In the genomic region with DNA sequence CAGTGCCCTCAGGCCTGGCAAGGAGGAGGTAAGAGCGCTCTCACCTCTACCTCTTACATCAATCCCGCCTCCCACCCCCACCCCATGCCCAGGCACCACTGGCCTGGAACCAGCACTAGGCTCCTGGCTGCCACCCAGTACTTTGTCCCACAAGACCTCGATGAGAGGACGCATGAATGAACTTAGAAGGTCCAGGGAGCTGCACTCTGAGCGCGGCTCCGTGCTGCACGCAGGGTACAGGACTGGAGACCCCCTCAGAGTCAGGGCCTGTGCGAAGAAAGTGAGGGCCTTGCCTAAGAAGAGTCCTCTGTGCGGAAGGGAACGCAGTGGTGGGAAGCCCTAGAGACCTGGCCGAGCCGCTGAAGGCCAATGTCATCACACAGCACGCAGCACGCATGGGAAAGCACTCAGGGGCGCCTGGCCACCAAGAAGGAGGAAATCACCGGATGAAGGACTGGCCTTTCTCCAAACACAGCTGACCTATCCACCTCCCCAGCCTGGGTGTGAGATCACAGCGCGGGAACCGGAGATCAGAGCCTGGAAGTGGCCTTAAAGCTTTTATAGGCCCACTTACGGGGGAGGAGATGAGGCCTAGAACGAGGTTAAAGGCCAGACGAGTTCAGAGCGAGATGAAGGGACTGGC, we compare ENCODE assay signal across 8 mouse cellular contexts. TPM values are rescaled to one million over a fixed set of nuclear protein-coding genes. Genes with fewer than 3 reads are reported as not detected.
DNase-seq lines count a peak whose midpoint lies in the region; ATAC-seq and TF ChIP-seq lines count a peak whose summit lies in the region.

No protein-coding gene starts in this region.

- H3K27ac ChIP-seq in forebrain, embryonic 13.5 days = no peak overlapping the region
- H3K27ac ChIP-seq in forebrain, embryonic 11.5 days (ENCODE audit: low read depth, low read length) = no peak overlapping the region
- peak overlapping the region; percentile 80 for H3K27ac ChIP-seq in gastrocnemius, adult 2 months
- peak overlapping the region; percentile 56; the same call in 1 of the 2 replicates for H3K27ac ChIP-seq in intestine, embryonic 15.5 days
- peak overlapping the region; percentile 99 for H3K27ac ChIP-seq in liver, embryonic 14.5 days

- WGBS in forebrain, embryonic 13.5 days = 79% methylated on average over 24 of the region's 24 CpGs
- WGBS in forebrain, embryonic 11.5 days = 79% methylated on average over 24 of the region's 24 CpGs
- WGBS in intestine, embryonic 15.5 days = 53% methylated on average over 24 of the region's 24 CpGs
- WGBS in liver, embryonic 14.5 days (ENCODE audit: insufficient replicate concordance) = 58% methylated on average over 24 of the region's 24 CpGs

- no peak for TF ChIP-seq EP300 in liver, embryonic 14.5 days (IDR thresholded peaks at IDR 0.05; ENCODE audit: low read depth)

- H3K4me3 ChIP-seq in forebrain, embryonic 13.5 days = no peak overlapping the region
- no peak overlapping the region for H3K4me3 ChIP-seq in forebrain, embryonic 11.5 days (ENCODE audit: low read depth, low read length)
- H3K4me3 ChIP-seq in gastrocnemius, adult 2 months = peak overlapping the region; percentile 95
- 0 out of 2 replicates have a peak overlapping the region, but pooled peaks have one; percentile 5 for H3K4me3 ChIP-seq in intestine, embryonic 15.5 days (replicated peaks)
- H3K4me3 ChIP-seq in liver, embryonic 14.5 days (ENCODE audit: insufficient read depth in 1 of 2, low read depth in 2 of 2, low read length in 2 of 2) = peak overlapping the region; percentile 58 to 86

- H3K4me2 ChIP-seq in forebrain, embryonic 13.5 days = 0 out of 2 replicates have a peak overlapping the region, but pooled peaks have one; percentile 2
- no peak overlapping the region; the same call in 1 of the 2 replicates for H3K4me2 ChIP-seq in forebrain, embryonic 11.5 days (ENCODE audit: low read depth, low read length, severe bottlenecking)
- H3K4me2 ChIP-seq in intestine, embryonic 15.5 days (replicated peaks) = peak overlapping the region; percentile 92
- H3K4me2 ChIP-seq in liver, embryonic 14.5 days (ENCODE audit: low read depth) = peak overlapping the region; percentile 99

- peaks cover 18% of the 10 kb centered on the region for H3K4me1 ChIP-seq in forebrain, embryonic 13.5 days
- H3K4me1 ChIP-seq in forebrain, embryonic 11.5 days (replicated peaks; ENCODE audit: control insufficient read depth, insufficient read depth, low read length) = peaks cover 4% of the 10 kb centered on the region; the same call in 1 of the 2 replicates
- peaks cover 50% of the 10 kb centered on the region for H3K4me1 ChIP-seq in intestine, embryonic 15.5 days (replicated peaks)
- peaks cover 55 to 73% of the 10 kb centered on the region in 2 experiments for H3K4me1 ChIP-seq in liver, embryonic 14.5 days (replicated peaks; ENCODE audit: control insufficient read depth in 2 of 2, insufficient read depth in 2 of 2, low read length in 1 of 2)

- no peak for DNase-seq in forebrain, embryonic 11.5 days (ENCODE audit: low spot score)
- peak; percentile 75 for DNase-seq in gastrocnemius, adult 2 months
- DNase-seq in liver, embryonic 14.5 days (ENCODE audit: low read depth in 3 of 3, low spot score in 3 of 3) = no peak
- DNase-seq in cerebellum, postnatal 25 days = no peak
- DNase-seq in ovary, postnatal 10 days (ENCODE audit: low spot score) = no peak
- DNase-seq in layer of hippocampus, adult 9-10 months (ENCODE audit: low spot score) = no peak

- ATAC-seq in forebrain, embryonic 13.5 days = no peak
- ATAC-seq in forebrain, embryonic 11.5 days (replicated peaks; ENCODE audit: low FRiP score) = no peak
- no peak for ATAC-seq in intestine, embryonic 15.5 days
- ATAC-seq in liver, embryonic 14.5 days (ENCODE audit: insufficient read depth) = no peak

- intact Hi-C loops in gastrocnemius, adult 2 months (cut with DNase I) = no loop called here

- peaks cover 43% of the 10 kb centered on the region for H3K27me3 ChIP-seq in forebrain, embryonic 13.5 days
- peaks cover 22% of the 10 kb centered on the region for H3K27me3 ChIP-seq in forebrain, embryonic 11.5 days (ENCODE audit: control insufficient read depth, insufficient read depth, low read length)
- H3K27me3 ChIP-seq in intestine, embryonic 15.5 days (replicated peaks) = no peaks in the 10 kb centered on the region
- no peaks in the 10 kb centered on the region for H3K27me3 ChIP-seq in liver, embryonic 14.5 days (ENCODE audit: control insufficient read depth, insufficient read depth, low read length)

- no peaks in the 10 kb centered on the region for H3K36me3 ChIP-seq in forebrain, embryonic 13.5 days (ENCODE audit: poor library complexity, severe bottlenecking)
- no peaks in the 10 kb centered on the region for H3K36me3 ChIP-seq in forebrain, embryonic 11.5 days (ENCODE audit: control insufficient read depth, insufficient read depth, low read length)
- no peaks in the 10 kb centered on the region for H3K36me3 ChIP-seq in intestine, embryonic 15.5 days
- H3K36me3 ChIP-seq in liver, embryonic 14.5 days (replicated peaks; ENCODE audit: control insufficient read depth, insufficient read depth, low read depth) = peaks cover 33% of the 10 kb centered on the region

- H3K9me3 ChIP-seq in forebrain, embryonic 13.5 days (replicated peaks) = no peaks in the 10 kb centered on the region
- H3K9me3 ChIP-seq in forebrain, embryonic 11.5 days (ENCODE audit: control insufficient read depth, low read length) = no peaks in the 10 kb centered on the region
- H3K9me3 ChIP-seq in intestine, embryonic 15.5 days = no peaks in the 10 kb centered on the region
- H3K9me3 ChIP-seq in liver, embryonic 14.5 days (ENCODE audit: control insufficient read depth, low read length) = no peaks in the 10 kb centered on the region

- TF ChIP-seq CTCF in gastrocnemius, adult 2 months (IDR thresholded peaks at IDR 0.05) = no peak
- TF ChIP-seq CTCF in liver, embryonic 14.5 days (IDR thresholded peaks at IDR 0.05; ENCODE audit: low read depth) = no peak

- no peak overlapping the region; the same call in 1 of the 2 replicates for H3K9ac ChIP-seq in forebrain, embryonic 13.5 days
- no peak overlapping the region for H3K9ac ChIP-seq in forebrain, embryonic 11.5 days (ENCODE audit: low read length)
- H3K9ac ChIP-seq in intestine, embryonic 15.5 days = peak overlapping the region; percentile 6; the same call in 1 of the 2 replicates
- peak overlapping the region; percentile 89 for H3K9ac ChIP-seq in liver, embryonic 14.5 days (replicated peaks)

RNA-seq across cellular contexts. Expression of a gene that starts 4.2 kb away (rescaled TPM):
- 1.4 and 2.0 TPM in 2 replicates for polyA plus RNA-seq in forebrain, embryonic 13.5 days (2015; fragmentation: Nextera tagmentation; extraction: Ambion mirVana)
- polyA plus RNA-seq in forebrain, embryonic 11.5 days (2014; fragmentation: Nextera tagmentation; extraction: Ambion mirVana) = 5.8 and 5.9 TPM in 2 replicates
- total RNA-seq in gastrocnemius, adult 2 months (2021) = 10 to 100 TPM; 11.3 to 25.5 TPM
- polyA plus RNA-seq in intestine, embryonic 15.5 days (2015; fragmentation: Nextera tagmentation; extraction: Ambion mirVana) = 10.8 and 12.2 TPM in 2 replicates
- polyA plus RNA-seq in liver, embryonic 14.5 days (2012; rRNA removed) = 49.5 and 60.9 TPM in 2 replicates
- 12.6 and 15.4 TPM in 2 replicates for polyA plus RNA-seq in liver, embryonic 14.5 days (2014; fragmentation: Nextera tagmentation; extraction: Ambion mirVana)

RNA-seq across cellular contexts. Expression of a gene that starts 20.9 kb away (rescaled TPM):
- polyA plus RNA-seq in forebrain, embryonic 13.5 days (2015; fragmentation: Nextera tagmentation; extraction: Ambion mirVana) = 29.1 and 32.3 TPM in 2 replicates
- polyA plus RNA-seq in forebrain, embryonic 11.5 days (2014; fragmentation: Nextera tagmentation; extraction: Ambion mirVana) = 57.9 and 59.6 TPM in 2 replicates
- total RNA-seq in gastrocnemius, adult 2 months (2021) = 1 to 10 TPM in 1 of 2 experiments, under 1 TPM in 1; 0.78 to 1.5 TPM
- 40.3 and 41.8 TPM in 2 replicates for polyA plus RNA-seq in intestine, embryonic 15.5 days (2015; fragmentation: Nextera tagmentation; extraction: Ambion mirVana)
- 62.3 and 65.3 TPM in 2 replicates for polyA plus RNA-seq in liver, embryonic 14.5 days (2012; rRNA removed)
- 41.9 and 48.8 TPM in 2 replicates for polyA plus RNA-seq in liver, embryonic 14.5 days (2014; fragmentation: Nextera tagmentation; extraction: Ambion mirVana)

RNA-seq across cellular contexts. Expression of a gene that starts 29.8 kb away (rescaled TPM):
- polyA plus RNA-seq in forebrain, embryonic 13.5 days (2015; fragmentation: Nextera tagmentation; extraction: Ambion mirVana) = 193 and 198 TPM in 2 replicates
- 235 and 251 TPM in 2 replicates for polyA plus RNA-seq in forebrain, embryonic 11.5 days (2014; fragmentation: Nextera tagmentation; extraction: Ambion mirVana)
- 10 to 100 TPM; 40.5 to 44.8 TPM for total RNA-seq in gastrocnemius, adult 2 months (2021)
- 545 and 612 TPM in 2 replicates for polyA plus RNA-seq in intestine, embryonic 15.5 days (2015; fragmentation: Nextera tagmentation; extraction: Ambion mirVana)
- 87.5 and 101 TPM in 2 replicates for polyA plus RNA-seq in liver, embryonic 14.5 days (2012; rRNA removed)
- polyA plus RNA-seq in liver, embryonic 14.5 days (2014; fragmentation: Nextera tagmentation; extraction: Ambion mirVana) = 197 TPM in 2 replicates

Comparison
In these comparisons a context has a peak if more than half of its experiments do, and no peak if none do; other contexts are left out.
1. H3K27ac ChIP-seq: peak in gastrocnemius, adult 2 months (single experiment), intestine, embryonic 15.5 days (single experiment) and liver, embryonic 14.5 days (single experiment); none in forebrain, embryonic 13.5 days (single experiment) and forebrain, embryonic 11.5 days (single experiment).
2. H3K4me3 ChIP-seq: peak in gastrocnemius, adult 2 months (single experiment), intestine, embryonic 15.5 days (single experiment) and liver, embryonic 14.5 days (2 of 2); none in forebrain, embryonic 13.5 days (single experiment) and forebrain, embryonic 11.5 days (single experiment).
3. H3K9ac ChIP-seq: peak in intestine, embryonic 15.5 days (single experiment) and liver, embryonic 14.5 days (single experiment); none in forebrain, embryonic 13.5 days (single experiment) and forebrain, embryonic 11.5 days (single experiment).